Mouse (Mus musculus): ENCODE results near the gene 2010300C02Rik. TPM values are rescaled to one million over a fixed set of nuclear protein-coding genes. Genes with fewer than 3 reads are reported as not detected.

The 2010300C02Rik gene
- 0.41 TPM for polyA plus RNA-seq (2014; fragmentation: Illumina TruSeq; extraction: RNeasy Lipid Tissue Mini Kit (QIAGEN cat#74804); ENCODE audit: low read depth, low replicate concordance)

DNA sequence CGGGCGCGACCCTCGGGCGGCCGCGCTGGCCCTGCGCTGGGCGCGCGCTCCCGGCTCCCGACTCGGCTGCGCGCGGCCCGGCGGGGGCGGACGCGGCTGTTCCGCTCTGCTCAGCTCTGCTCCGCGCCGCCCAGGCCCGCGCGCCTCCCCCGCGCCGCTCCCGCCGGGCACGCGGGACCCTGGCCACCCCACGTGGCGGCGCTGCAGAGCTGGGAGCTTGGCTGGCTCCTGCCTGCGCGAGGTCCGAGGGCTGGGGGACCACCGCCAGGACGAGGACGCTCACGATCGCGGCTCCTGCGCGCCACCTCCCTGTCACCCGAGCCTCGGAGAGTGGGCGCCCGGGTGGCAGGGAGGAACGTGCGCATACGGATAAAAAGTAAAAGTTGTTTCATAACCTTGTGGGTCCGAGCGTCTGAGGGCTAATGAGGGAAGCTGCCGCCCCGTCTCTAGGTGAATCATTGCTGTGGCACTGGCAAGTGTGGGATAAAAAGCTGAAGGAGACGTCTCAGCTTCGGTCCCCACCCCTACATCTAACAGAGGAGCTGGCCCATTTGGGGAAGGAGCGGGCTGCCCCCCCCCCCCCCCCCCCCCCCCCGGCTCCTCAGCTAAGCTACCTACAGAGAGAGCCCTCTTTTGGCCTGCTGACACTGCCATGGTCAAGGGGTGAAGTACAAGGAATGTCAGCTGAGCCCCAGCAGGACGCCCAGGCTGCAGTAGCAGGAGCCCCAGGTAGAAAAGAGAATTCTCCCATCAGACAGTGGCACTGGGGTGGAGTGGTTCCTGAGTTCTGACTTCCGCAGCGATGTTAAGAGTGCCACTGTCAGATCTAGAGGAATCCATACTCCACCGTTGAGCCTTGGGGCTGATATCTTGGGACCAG lies at the start of gene 2010300C02Rik:
Gene 2010300C02Rik (minus strand): TSS at position 325 of the 880 bp plus-strand sequence.

Other genes with a start within 250 kb of the 2010300C02Rik start
- gene Mgat4a, start 179.1 kb downstream of the 2010300C02Rik start, polyA plus RNA-seq (2014; fragmentation: Illumina TruSeq; extraction: RNeasy Lipid Tissue Mini Kit (QIAGEN cat#74804); ENCODE audit: low read depth, low replicate concordance), result 8.5 TPM
- 12.1 TPM for gene Tsga10, start 146.3 kb upstream of the 2010300C02Rik start, polyA plus RNA-seq (2014; fragmentation: Illumina TruSeq; extraction: RNeasy Lipid Tissue Mini Kit (QIAGEN cat#74804); ENCODE audit: low read depth, low replicate concordance)
- gene Lipt1, start 151.7 kb upstream of the 2010300C02Rik start, polyA plus RNA-seq (2014; fragmentation: Illumina TruSeq; extraction: RNeasy Lipid Tissue Mini Kit (QIAGEN cat#74804); ENCODE audit: low read depth, low replicate concordance), result 8.3 TPM
- gene Mitd1, start 170.3 kb upstream of the 2010300C02Rik start, polyA plus RNA-seq (2014; fragmentation: Illumina TruSeq; extraction: RNeasy Lipid Tissue Mini Kit (QIAGEN cat#74804); ENCODE audit: low read depth, low replicate concordance), result 55.3 TPM
- gene Mrpl30, start 170.4 kb upstream of the 2010300C02Rik start, polyA plus RNA-seq (2014; fragmentation: Illumina TruSeq; extraction: RNeasy Lipid Tissue Mini Kit (QIAGEN cat#74804); ENCODE audit: low read depth, low replicate concordance), result 292 TPM
- gene Lyg2, start 196.4 kb upstream of the 2010300C02Rik start, polyA plus RNA-seq (2014; fragmentation: Illumina TruSeq; extraction: RNeasy Lipid Tissue Mini Kit (QIAGEN cat#74804); ENCODE audit: low read depth, low replicate concordance), result not detected
- gene Lyg1, start 237.7 kb upstream of the 2010300C02Rik start, polyA plus RNA-seq (2014; fragmentation: Illumina TruSeq; extraction: RNeasy Lipid Tissue Mini Kit (QIAGEN cat#74804); ENCODE audit: low read depth, low replicate concordance), result not detected

Measured in adrenal gland, adult 10 weeks (tissue).